ENCODE assay signal across 20 mouse cellular contexts in the genomic region with DNA sequence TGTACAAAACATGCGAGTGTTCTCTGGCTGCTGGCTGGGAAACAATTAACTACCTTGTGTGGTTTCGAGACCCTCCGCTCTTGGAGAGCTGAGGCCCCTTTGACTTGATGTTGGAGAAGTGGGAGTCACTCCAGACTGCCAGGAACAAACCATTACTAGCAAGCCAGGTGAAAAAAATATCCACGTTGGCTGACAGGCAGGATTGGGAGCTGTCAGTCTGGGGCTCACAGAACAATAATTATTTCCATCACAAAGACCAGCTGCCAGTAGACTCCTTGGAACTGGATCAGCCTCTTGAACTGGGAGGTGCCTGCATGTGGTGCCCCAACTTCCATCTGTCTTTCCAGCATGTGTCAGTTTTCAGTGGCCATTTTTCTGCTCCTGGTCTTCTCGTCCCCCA.
"Had no signal": no experiment of that assay in that cellular context is flagged by ENCODE, and none has a peak within 500 bp of the region (broad histone marks: within the 10 kb centered on the region; RNA-seq: fewer than 3 reads in every experiment).

No protein-coding gene starts in this region.

- H3K36me3 ChIP-seq: liver, embryonic 13.5 days; midbrain, embryonic 12.5 days; stomach, embryonic 15.5 days had no signal

- H3K9me3 ChIP-seq: liver, embryonic 13.5 days; liver, embryonic 15.5 days; lung, embryonic 15.5 days; midbrain, embryonic 12.5 days; neural tube, embryonic 12.5 days; stomach, embryonic 15.5 days had no signal

- H3K4me1 ChIP-seq: liver, embryonic 15.5 days; lung, embryonic 15.5 days; neural tube, embryonic 12.5 days; stomach, embryonic 15.5 days had no signal

- H3K27me3 ChIP-seq: liver, embryonic 13.5 days; liver, embryonic 15.5 days; lung, embryonic 15.5 days; megakaryocyte, embryonic 14.5 days; midbrain, embryonic 12.5 days; neural tube, embryonic 12.5 days; stomach, embryonic 15.5 days had no signal

- ATAC-seq: liver, postnatal 0 days; lung, postnatal 0 days; midbrain, embryonic 16.5 days had no signal

- H3K4me2 ChIP-seq: liver, embryonic 13.5 days; liver, embryonic 15.5 days; lung, embryonic 15.5 days; midbrain, embryonic 12.5 days; neural tube, embryonic 12.5 days; stomach, embryonic 15.5 days had no signal

- DNase-seq: liver, embryonic 13.5 days; liver, postnatal 0 days; lung, adult 2 months; lung, postnatal 14 days; lung, postnatal 36 days; midbrain, embryonic 14.5 days; right cerebral cortex, postnatal 14 days; thymus, adult 2 months; thymus, postnatal 25 days; thymus, postnatal 4 days had no signal

- H3K9ac ChIP-seq: liver, embryonic 13.5 days; liver, embryonic 15.5 days; liver, postnatal 0 days; lung, embryonic 15.5 days; midbrain, embryonic 12.5 days; neural tube, embryonic 12.5 days; stomach, embryonic 15.5 days had no signal

- H3K27ac ChIP-seq: liver, embryonic 13.5 days; liver, embryonic 15.5 days; lung, embryonic 15.5 days; macrophage; midbrain, embryonic 12.5 days; neural tube, embryonic 12.5 days; stomach, embryonic 15.5 days; stomach, postnatal 0 days had no signal

- H3K4me3 ChIP-seq: liver, embryonic 13.5 days; liver, embryonic 15.5 days; lung, embryonic 15.5 days; megakaryocyte, embryonic 14.5 days; midbrain, embryonic 12.5 days; neural tube, embryonic 12.5 days; stomach, embryonic 15.5 days had no signal
